ENCODE assay signal across 8 mouse cellular contexts in genomic region chr12:111443011-111443870, GRCm38 (mm10). TPM values are rescaled to one million over a fixed set of nuclear protein-coding genes. Genes with fewer than 3 reads are reported as not detected.
DNase-seq lines count a peak whose midpoint lies in the region; ATAC-seq and TF ChIP-seq lines count a peak whose summit lies in the region.

No protein-coding gene starts in this region.

- no peak for TF ChIP-seq POLR2A in limb, embryonic 14.5 days (IDR thresholded peaks at IDR 0.05; ENCODE audit: borderline replicate concordance, extremely low read depth, insufficient read depth, insufficient read length)
- no peak for TF ChIP-seq POLR2A in small intestine, adult 2 months (IDR thresholded peaks at IDR 0.05; ENCODE audit: low read depth, low read length)

- H3K4me3 ChIP-seq in forebrain, postnatal 0 days (ENCODE audit: low read depth, low read length): peak overlapping the region; percentile 34; the same call in 1 of the 2 replicates
- H3K4me3 ChIP-seq in limb, embryonic 14.5 days (replicated peaks; ENCODE audit: low read length): peak overlapping the region; percentile 39
- peak overlapping the region; percentile 65 for H3K4me3 ChIP-seq in small intestine, adult 2 months (ENCODE audit: low read depth, low read length)

- H3K36me3 ChIP-seq in forebrain, postnatal 0 days (ENCODE audit: insufficient read depth): no peaks in the 10 kb centered on the region
- no peaks in the 10 kb centered on the region for H3K36me3 ChIP-seq in limb, embryonic 14.5 days (ENCODE audit: control insufficient read depth, insufficient read depth, low read length)
- no peaks in the 10 kb centered on the region for H3K36me3 ChIP-seq in small intestine, adult 2 months (ENCODE audit: control insufficient read depth, insufficient read depth, low read length)

- H3K4me1 ChIP-seq in forebrain, postnatal 0 days (ENCODE audit: insufficient read depth): peaks cover 7% of the 10 kb centered on the region; the same call in 1 of the 2 replicates
- H3K4me1 ChIP-seq in limb, embryonic 14.5 days (ENCODE audit: control insufficient read depth, insufficient read depth, low read length): peaks cover 16% of the 10 kb centered on the region
- H3K4me1 ChIP-seq in small intestine, adult 2 months (ENCODE audit: control insufficient read depth, insufficient read depth, insufficient read length, low read length): peaks cover 29% of the 10 kb centered on the region

- TF ChIP-seq CTCF in forebrain, postnatal 0 days (IDR thresholded peaks at IDR 0.05; ENCODE audit: low read depth): no peak
- TF ChIP-seq CTCF in small intestine, adult 2 months (IDR thresholded peaks at IDR 0.05; ENCODE audit: extremely low read depth, insufficient read length, insufficient replicate concordance, low read depth, low read length): no peak

- no peaks in the 10 kb centered on the region for H3K9me3 ChIP-seq in forebrain, postnatal 0 days (ENCODE audit: low read length)
- no peaks in the 10 kb centered on the region for H3K9me3 ChIP-seq in limb, embryonic 14.5 days (ENCODE audit: control insufficient read depth, low read length)

- H3K4me2 ChIP-seq in forebrain, postnatal 0 days (ENCODE audit: low read depth): peak overlapping the region; percentile 65; the same call in 1 of the 2 replicates
- peak overlapping the region; percentile 70 for H3K4me2 ChIP-seq in limb, embryonic 14.5 days (replicated peaks; ENCODE audit: low read depth, low read length, severe bottlenecking)

- ATAC-seq in forebrain, postnatal 0 days: no peak
- no peak for ATAC-seq in limb, embryonic 14.5 days (ENCODE audit: low FRiP score, low read depth)

- peak; percentile 70 for DNase-seq in spleen, adult 12 weeks (ENCODE audit: low spot score)
- no peak for DNase-seq in spleen, adult 18-20 months
- no peak for DNase-seq in forebrain, postnatal 0 days
- DNase-seq in limb, embryonic 14.5 days (ENCODE audit: low spot score): no peak
- no peak for DNase-seq in frontal cortex, postnatal 10 days (ENCODE audit: low spot score in 2 of 2)
- no peak for DNase-seq in gastrocnemius, postnatal 36 days
- no peak for DNase-seq in thymus, postnatal 4 days

- intact Hi-C loops in gastrocnemius, postnatal 36 days (cut with DNase I): no loop called here

- 19% methylated on average over 15 of the region's 15 CpGs for WGBS in forebrain, postnatal 0 days
- WGBS in limb, embryonic 14.5 days: 14% methylated on average over 15 of the region's 15 CpGs
- WGBS in small intestine, adult 2 months: 34% methylated on average over 15 of the region's 15 CpGs

- no peak overlapping the region for H3K9ac ChIP-seq in forebrain, postnatal 0 days
- H3K9ac ChIP-seq in limb, embryonic 14.5 days (ENCODE audit: low read depth, low read length, severe bottlenecking): no peak overlapping the region

- H3K27ac ChIP-seq in forebrain, postnatal 0 days (ENCODE audit: low read depth, low read length): no peak overlapping the region
- H3K27ac ChIP-seq in limb, embryonic 14.5 days (replicated peaks; ENCODE audit: low read depth, low read length): no peak overlapping the region
- H3K27ac ChIP-seq in small intestine, adult 2 months (ENCODE audit: insufficient read depth, low read depth, low read length): peak overlapping the region; percentile 45

- H3K27me3 ChIP-seq in forebrain, postnatal 0 days (ENCODE audit: insufficient read depth, low read length): peaks cover 75% of the 10 kb centered on the region
- peaks cover 82% of the 10 kb centered on the region for H3K27me3 ChIP-seq in limb, embryonic 14.5 days (ENCODE audit: control insufficient read depth, insufficient read depth, low read length)
- peaks cover 53% of the 10 kb centered on the region for H3K27me3 ChIP-seq in small intestine, adult 2 months (ENCODE audit: control insufficient read depth, insufficient read depth, low read length)

RNA-seq across cellular contexts. Expression of gene Tnfaip2, which starts 1.0 kb away (rescaled TPM):
- 1.0 and 4.8 TPM in 2 replicates for total RNA-seq in forebrain, postnatal 0 days (2014; rRNA removed)
- 0.33 and 1.2 TPM in 2 replicates for polyA plus RNA-seq in forebrain, postnatal 0 days (2015; fragmentation: Nextera tagmentation; extraction: Ambion mirVana)
- polyA plus RNA-seq in limb, embryonic 14.5 days (2012; rRNA removed): 9.3 and 10.2 TPM in 2 replicates
- polyA plus RNA-seq in limb, embryonic 14.5 days (2014; fragmentation: Nextera tagmentation; extraction: Ambion mirVana): 10.0 and 11.4 TPM in 2 replicates
- 10.2 and 16.4 TPM in 2 replicates for polyA plus RNA-seq in small intestine, adult 2 months (2012; rRNA removed)
- total RNA-seq in gastrocnemius, postnatal 36 days (2021): 10 to 100 TPM; 22.0 to 22.6 TPM

RNA-seq across cellular contexts. Expression of gene Exoc3l4, which starts 26.4 kb away (rescaled TPM):
- 2.1 TPM in 2 replicates for total RNA-seq in forebrain, postnatal 0 days (2014; rRNA removed)
- polyA plus RNA-seq in forebrain, postnatal 0 days (2015; fragmentation: Nextera tagmentation; extraction: Ambion mirVana): 1.5 and 2.0 TPM in 2 replicates
- polyA plus RNA-seq in limb, embryonic 14.5 days (2012; rRNA removed): 11.7 and 14.9 TPM in 2 replicates
- 7.4 and 7.7 TPM in 2 replicates for polyA plus RNA-seq in limb, embryonic 14.5 days (2014; fragmentation: Nextera tagmentation; extraction: Ambion mirVana)
- 356 and 552 TPM in 2 replicates for polyA plus RNA-seq in small intestine, adult 2 months (2012; rRNA removed)
- total RNA-seq in gastrocnemius, postnatal 36 days (2021): 1 to 10 TPM; 1.8 to 4.6 TPM

RNA-seq across cellular contexts. Expression of gene Lbhd2, which starts 36.6 kb away (rescaled TPM):
- total RNA-seq in forebrain, postnatal 0 days (2014; rRNA removed): 3.7 and 4.4 TPM in 2 replicates
- 10.5 and 12.9 TPM in 2 replicates for polyA plus RNA-seq in forebrain, postnatal 0 days (2015; fragmentation: Nextera tagmentation; extraction: Ambion mirVana)
- 11.0 and 17.2 TPM in 2 replicates for polyA plus RNA-seq in limb, embryonic 14.5 days (2012; rRNA removed)
- polyA plus RNA-seq in limb, embryonic 14.5 days (2014; fragmentation: Nextera tagmentation; extraction: Ambion mirVana): 19.2 and 22.3 TPM in 2 replicates
- not detected in 2 replicates for polyA plus RNA-seq in small intestine, adult 2 months (2012; rRNA removed)
- total RNA-seq in gastrocnemius, postnatal 36 days (2021): not detected

RNA-seq across cellular contexts. Expression of gene Gm266, which starts 42.4 kb away (rescaled TPM):
- total RNA-seq in forebrain, postnatal 0 days (2014; rRNA removed): 5.1 and 5.4 TPM in 2 replicates
- 3.7 and 5.2 TPM in 2 replicates for polyA plus RNA-seq in forebrain, postnatal 0 days (2015; fragmentation: Nextera tagmentation; extraction: Ambion mirVana)
- 14.8 and 15.5 TPM in 2 replicates for polyA plus RNA-seq in limb, embryonic 14.5 days (2012; rRNA removed)
- polyA plus RNA-seq in limb, embryonic 14.5 days (2014; fragmentation: Nextera tagmentation; extraction: Ambion mirVana): 14.7 and 14.8 TPM in 2 replicates
- polyA plus RNA-seq in small intestine, adult 2 months (2012; rRNA removed): 0.43 and 0.53 TPM in 2 replicates
- total RNA-seq in gastrocnemius, postnatal 36 days (2021): under 1 TPM; 0.69 to 0.84 TPM

Comparison
In these comparisons a context has a peak if more than half of its experiments do, and no peak if none do; other contexts are left out.
1. RNA of gene Exoc3l4, which starts 26.4 kb away (polyA plus RNA-seq): 356 to 552 TPM in small intestine, adult 2 months; 7.4 to 14.9 TPM in limb, embryonic 14.5 days and 1.5 to 2.0 TPM in forebrain, postnatal 0 days; every median in the first group is over 10 times any median in the second.
2. RNA of gene Lbhd2, which starts 36.6 kb away (polyA plus RNA-seq): 11.0 to 22.3 TPM in limb, embryonic 14.5 days and 10.5 to 12.9 TPM in forebrain, postnatal 0 days; not detected in small intestine, adult 2 months; every median in the first group is over 10 times any median in the second.
3. Peak in every context shown above with its lines, with median percentiles within 50 percentile points of each other: H3K4me3 ChIP-seq.